Mouse (Mus musculus) MN1 (cell line): ENCODE data around the gene Dnajb11.

ENCODE experiments used
- DNase-seq: peaks from one replicate; pipeline ENCODE4 v3.0.0-alpha.2; 2016; ENCODE audit warnings: low spot score

Dnajb11 gene

DNA sequence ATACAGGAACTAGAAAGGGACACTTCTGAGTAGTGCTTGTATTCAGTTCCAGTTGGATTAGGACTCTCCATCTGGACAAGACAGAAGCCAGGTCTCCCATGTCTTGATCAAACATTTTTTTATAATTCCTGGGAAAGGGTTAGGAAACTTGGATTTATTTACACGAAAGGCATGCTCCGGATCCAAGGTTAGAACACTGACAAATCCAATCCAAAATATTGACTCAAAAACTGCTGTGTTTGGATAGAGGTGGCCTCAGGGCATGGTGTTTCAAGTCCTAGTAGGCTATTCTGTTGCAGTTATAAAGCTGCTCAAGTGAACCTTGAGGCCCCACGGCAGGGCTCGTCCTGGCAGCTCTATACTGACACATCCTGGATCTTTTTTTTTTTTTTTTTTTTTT is 64.8 kb downstream of the Dnajb11 start:
- DNase-seq, result no peak
